Mouse (Mus musculus) intestine, embryonic 14.5 days (tissue): ENCODE results near the gene Dst. TPM values are rescaled to one million over a fixed set of nuclear protein-coding genes. Genes with fewer than 3 reads are reported as not detected.

Experiments
- ATAC-seq: fragments of 200-750 bp; cut with Nextera tagmentation; replicated peaks from 2 replicates; pipeline ENCODE4 v1.8.0; 2017; ENCODE audit warnings: low read depth, moderate number of reproducible peaks, moderate TSS enrichment, moderate library complexity; ENCODE audit not compliant: low FRiP score, low TSS enrichment
- DNase-seq: peaks from one replicate; pipeline ENCODE4 v3.0.0-alpha.2; 2018; ENCODE audit warnings: low spot score
- H3K27ac ChIP-seq: fragments of 300-500 bp; sonication (generic); 2 replicates; pipeline ENCODE4 v1.5.1; 2014; ENCODE audit warnings: low read depth, mild to moderate bottlenecking, control low read depth
- H3K27me3 ChIP-seq: fragments of 300-500 bp; sonication (generic); replicated peaks from 2 replicates; pipeline ENCODE4 v1.6.1; 2014; ENCODE audit warnings: low read length, control low read depth; ENCODE audit not compliant: control insufficient read depth, insufficient read depth
- H3K36me3 ChIP-seq: fragments of 300-500 bp; sonication (generic); 2 replicates; pipeline ENCODE4 v1.6.1; 2014; ENCODE audit warnings: low read length, control low read depth; ENCODE audit not compliant: control insufficient read depth, insufficient read depth
- H3K4me1 ChIP-seq: fragments of 300-500 bp; sonication (generic); replicated peaks from 2 replicates; pipeline ENCODE4 v1.6.1; 2014; ENCODE audit warnings: low read length, control low read depth, mixed read lengths; ENCODE audit not compliant: control insufficient read depth, insufficient read depth
- H3K4me2 ChIP-seq: fragments of 300-500 bp; sonication (generic); 2 replicates; pipeline ENCODE4 v1.6.1; 2014; ENCODE audit warnings: low read length
- H3K4me3 ChIP-seq: fragments of 300-500 bp; sonication (generic); 2 replicates; pipeline ENCODE4 v1.5.1; 2014; ENCODE audit warnings: low read depth, low read length, control low read depth, mixed read lengths
- H3K9ac ChIP-seq: fragments of 300-500 bp; sonication (generic); 2 replicates; pipeline ENCODE4 v1.6.1; 2014; ENCODE audit warnings: mild to moderate bottlenecking, low read length
- H3K9me3 ChIP-seq: fragments of 300-500 bp; sonication (generic); 2 replicates; pipeline ENCODE4 v1.6.1; 2016; ENCODE audit warnings: low read length, control low read depth; ENCODE audit not compliant: control insufficient read depth
- WGBS: fragments of 180-500 bp; shearing (Covaris S2); extraction: QIAGEN DNeasy Blood & Tissue Kit; methylation state at CpG from one replicate; pipeline ENCODE4 v1.1.7; 2014; 5-methylcytosine and 5-hydroxymethylcytosine counted together
- polyA plus RNA-seq: library from polyadenylated mRNA; unstranded; fragments of >200 nt; fragmentation: Nextera tagmentation; extraction: Ambion mirVana; gene quantifications from 2 replicates; pipeline ENCODE4 v1.2.1, GENCODE M21; 2014

The Dst gene
- polyA plus RNA-seq, 1 experiment from 2014 or later = 27.7 TPM

GRCm38 (mm10) chr1:34011051-34011677 lies 103.1 kb downstream of the Dst start:
- WGBS = 1% methylated on average over 42 of the region's 47 CpGs
- DNase-seq (peak; percentile 79), ATAC-seq (peak; percentile 84)
- Histone ChIP-seq H3K27ac (no peak overlapping the region), H3K9ac (peak overlapping the region; percentile 53), H3K9me3 (no peaks in the 10 kb centered on the region), H3K27me3 (0 out of 2 replicates have a peak, but pooled peaks cover 5% of the 10 kb centered on the region), H3K4me2 (peak overlapping the region; percentile 99), H3K4me3 (peak overlapping the region; percentile 62), H3K4me1 (peaks cover 8% of the 10 kb centered on the region; the same call in 1 of the 2 replicates), H3K36me3 (no peaks in the 10 kb centered on the region)

- 0 out of 2 replicates have a peak, but pooled peaks cover 5% of the 10 kb centered on the region for H3K27me3 ChIP-seq
- H3K4me2 ChIP-seq = peak overlapping the region; percentile 99
- H3K4me3 ChIP-seq = peak overlapping the region; percentile 62
- ATAC-seq (peak; percentile 70), DNase-seq (peak; percentile 61)
- no peaks in the 10 kb centered on the region for H3K36me3 ChIP-seq
- H3K4me1 ChIP-seq = 0 out of 2 replicates have a peak, but pooled peaks cover 3% of the 10 kb centered on the region
- peak overlapping the region; percentile 53 for H3K9ac ChIP-seq
- no peak overlapping the region for H3K27ac ChIP-seq
- WGBS = under 1% methylated on average over 16 of the region's 16 CpGs
- no peaks in the 10 kb centered on the region for H3K9me3 ChIP-seq
Measured at GRCm38 (mm10) chr1:34011821-34012271, 103.8 kb downstream of the Dst start.

- Histone ChIP-seq H3K4me3 (no peak overlapping the region), H3K27ac (no peak overlapping the region), H3K36me3 (no peaks in the 10 kb centered on the region), H3K4me1 (0 out of 2 replicates have a peak, but pooled peaks cover 3% of the 10 kb centered on the region), H3K9me3 (no peaks in the 10 kb centered on the region), H3K27me3 (0 out of 2 replicates have a peak, but pooled peaks cover 5% of the 10 kb centered on the region), H3K4me2 (no peak overlapping the region), H3K9ac (no peak overlapping the region)
- no peak for DNase-seq
- 91% methylated on average over 5 of the region's 5 CpGs for WGBS
- no peak for ATAC-seq
Measured at GRCm38 (mm10) chr1:34013490-34013889, 105.5 kb downstream of the Dst start.

GRCm38 (mm10) chr1:34016780-34017179 lies 108.8 kb downstream of the Dst start:
- Histone ChIP-seq H3K27me3 (no peaks in the 10 kb centered on the region), H3K36me3 (no peaks in the 10 kb centered on the region), H3K4me1 (0 out of 2 replicates have a peak, but pooled peaks cover 2% of the 10 kb centered on the region), H3K9ac (no peak overlapping the region), H3K4me2 (no peak overlapping the region), H3K4me3 (no peak overlapping the region), H3K9me3 (no peaks in the 10 kb centered on the region), H3K27ac (no peak overlapping the region)
- ATAC-seq = no peak
- 82% methylated on average over 15 of the region's 15 CpGs for WGBS
- DNase-seq = no peak

- H3K4me1 ChIP-seq = no peaks in the 10 kb centered on the region
- no peak overlapping the region for H3K27ac ChIP-seq
- no peak overlapping the region for H3K4me3 ChIP-seq
- H3K27me3 ChIP-seq = no peaks in the 10 kb centered on the region
- no peak overlapping the region for H3K4me2 ChIP-seq
- 88% methylated on average over 4 of the region's 4 CpGs for WGBS
- no peak for DNase-seq
- H3K9me3 ChIP-seq = no peaks in the 10 kb centered on the region
- H3K36me3 ChIP-seq = no peaks in the 10 kb centered on the region
- no peak overlapping the region for H3K9ac ChIP-seq
- ATAC-seq = no peak
Measured at GRCm38 (mm10) chr1:34017323-34017722, 109.3 kb downstream of the Dst start.

GRCm38 (mm10) chr1:34020599-34020998 lies 112.6 kb downstream of the Dst start:
- DNase-seq (no peak), ATAC-seq (no peak)
- H3K9ac ChIP-seq = no peak overlapping the region
- no peaks in the 10 kb centered on the region for H3K9me3 ChIP-seq
- 83% methylated on average over 6 of the region's 6 CpGs for WGBS
- no peak overlapping the region for H3K27ac ChIP-seq
- H3K36me3 ChIP-seq = no peaks in the 10 kb centered on the region
- no peaks in the 10 kb centered on the region for H3K4me1 ChIP-seq
- no peak overlapping the region for H3K4me2 ChIP-seq
- no peaks in the 10 kb centered on the region for H3K27me3 ChIP-seq
- no peak overlapping the region for H3K4me3 ChIP-seq

- WGBS = 76% methylated on average over 2 of the region's 2 CpGs
Measured at GRCm38 (mm10) chr1:34021574-34021973, 113.5 kb downstream of the Dst start.

GRCm38 (mm10) chr1:34023154-34023553 lies 115.1 kb downstream of the Dst start:
- H3K36me3 ChIP-seq = no peaks in the 10 kb centered on the region
- WGBS = 80% methylated on average over 9 of the region's 9 CpGs
- H3K9ac ChIP-seq = no peak overlapping the region
- no peak overlapping the region for H3K4me2 ChIP-seq
- H3K27me3 ChIP-seq = no peaks in the 10 kb centered on the region
- ATAC-seq (no peak), DNase-seq (no peak)
- no peaks in the 10 kb centered on the region for H3K4me1 ChIP-seq
- H3K4me3 ChIP-seq = no peak overlapping the region
- H3K9me3 ChIP-seq = no peaks in the 10 kb centered on the region
- no peak overlapping the region for H3K27ac ChIP-seq

More at GRCm38 (mm10) chr1:34021574-34021973, 113.5 kb downstream of the Dst start:
- DNase-seq (no peak), ATAC-seq (no peak)
- H3K4me1 ChIP-seq = no peaks in the 10 kb centered on the region
- H3K9me3 ChIP-seq = no peaks in the 10 kb centered on the region
- no peak overlapping the region for H3K4me2 ChIP-seq
- no peak overlapping the region for H3K27ac ChIP-seq
- H3K4me3 ChIP-seq = no peak overlapping the region
- no peaks in the 10 kb centered on the region for H3K27me3 ChIP-seq
- no peak overlapping the region for H3K9ac ChIP-seq
- H3K36me3 ChIP-seq = no peaks in the 10 kb centered on the region

GRCm38 (mm10) chr1:34025879-34026278 lies 117.9 kb downstream of the Dst start:
- H3K9ac ChIP-seq = no peak overlapping the region
- DNase-seq (no peak), ATAC-seq (no peak)
- H3K4me3 ChIP-seq = no peak overlapping the region
- WGBS = 80% methylated on average over 6 of the region's 6 CpGs
- no peaks in the 10 kb centered on the region for H3K27me3 ChIP-seq
- no peak overlapping the region for H3K27ac ChIP-seq
- H3K36me3 ChIP-seq = no peaks in the 10 kb centered on the region
- no peak overlapping the region for H3K4me2 ChIP-seq
- no peaks in the 10 kb centered on the region for H3K9me3 ChIP-seq
- no peaks in the 10 kb centered on the region for H3K4me1 ChIP-seq
